Mouse (Mus musculus): Measurements from ENCODE around the gene Ttpal. TPM values are rescaled to one million over a fixed set of nuclear protein-coding genes. Genes with fewer than 3 reads are reported as not detected.
A peak's percentile ranks its signal among the peaks of the same experiment; 100 is the strongest.

The Ttpal gene
- 26.1 and 29.2 TPM in 2 replicates for polyA plus RNA-seq (2014; fragmentation: Nextera tagmentation; extraction: Ambion mirVana)

- Histone ChIP-seq H3K4me1 (replicated peaks; ENCODE audit: control insufficient read depth, insufficient read depth, low read length) (peaks cover 16% of the 10 kb centered on the region), H3K9ac (ENCODE audit: low read depth, low read length) (peak within 1 kb of the TSS; percentile 73), H3K9me3 (ENCODE audit: control insufficient read depth, low read length) (no peaks in the 10 kb centered on the region), H3K27me3 (replicated peaks; ENCODE audit: control insufficient read depth, insufficient read depth, low read length) (no peaks in the 10 kb centered on the region), H3K36me3 (ENCODE audit: control insufficient read depth, insufficient read depth, low read length) (no peaks in the 10 kb centered on the region; the same call in 1 of the 2 replicates), H3K4me3 (ENCODE audit: low read depth, low read length) (peak within 1 kb of the TSS; percentile 68), H3K27ac (ENCODE audit: low read depth, low read length) (peak within 1 kb of the TSS; percentile 39; the same call in 1 of the 2 replicates), H3K4me2 (peak within 1 kb of the TSS; percentile 80)
- ATAC-seq (replicated peaks; ENCODE audit: low FRiP score) (peak; percentile 91), DNase-seq (ENCODE audit: low spot score) (peak; percentile 88)
- 1% methylated on average over 57 of the region's 57 CpGs for WGBS
These were observed at the start of gene Ttpal for GRCm38 (mm10) chr2:163602101-163602971. Gene Ttpal, plus strand, starts transcription at chr2:163602314.

GRCm38 (mm10) chr2:163552518-163552929 lies 49.6 kb upstream of the Ttpal start:
- no peak for DNase-seq (ENCODE audit: low spot score)
- peak; percentile 58 for ATAC-seq (replicated peaks; ENCODE audit: low FRiP score)
- Histone ChIP-seq H3K27me3 (replicated peaks; ENCODE audit: control insufficient read depth, insufficient read depth, low read length) (no peaks in the 10 kb centered on the region; the same call in 1 of the 2 replicates), H3K36me3 (ENCODE audit: control insufficient read depth, insufficient read depth, low read length) (no peaks in the 10 kb centered on the region), H3K4me3 (ENCODE audit: low read depth, low read length) (no peak overlapping the region), H3K27ac (ENCODE audit: low read depth, low read length) (peak overlapping the region; percentile 32; the same call in 1 of the 2 replicates), H3K9ac (ENCODE audit: low read depth, low read length) (no peak overlapping the region), H3K9me3 (ENCODE audit: control insufficient read depth, low read length) (no peaks in the 10 kb centered on the region), H3K4me1 (replicated peaks; ENCODE audit: control insufficient read depth, insufficient read depth, low read length) (peaks cover 15% of the 10 kb centered on the region), H3K4me2 (peak overlapping the region; percentile 14)
- WGBS, result 44% methylated on average over 8 of the region's 8 CpGs

- no peak overlapping the region for H3K4me2 ChIP-seq
- no peak overlapping the region for H3K9ac ChIP-seq (ENCODE audit: low read depth, low read length)
- peak overlapping the region; percentile 48; the same call in 1 of the 2 replicates for H3K27ac ChIP-seq (ENCODE audit: low read depth, low read length)
- WGBS, result 54% methylated on average over 4 of the region's 4 CpGs
- H3K4me1 ChIP-seq (replicated peaks; ENCODE audit: control insufficient read depth, insufficient read depth, low read length), result peaks cover 18% of the 10 kb centered on the region
- DNase-seq (ENCODE audit: low spot score), result no peak
- no peaks in the 10 kb centered on the region; the same call in 1 of the 2 replicates for H3K27me3 ChIP-seq (replicated peaks; ENCODE audit: control insufficient read depth, insufficient read depth, low read length)
- ATAC-seq (replicated peaks; ENCODE audit: low FRiP score), result no peak
- no peaks in the 10 kb centered on the region for H3K36me3 ChIP-seq (ENCODE audit: control insufficient read depth, insufficient read depth, low read length)
- H3K9me3 ChIP-seq (ENCODE audit: control insufficient read depth, low read length), result no peaks in the 10 kb centered on the region
- H3K4me3 ChIP-seq (ENCODE audit: low read depth, low read length), result no peak overlapping the region
These were observed 47.6 kb upstream of the Ttpal start for GRCm38 (mm10) chr2:163554425-163554982.

GRCm38 (mm10) chr2:163554996-163555395 lies 47.1 kb upstream of the Ttpal start:
- no peaks in the 10 kb centered on the region for H3K9me3 ChIP-seq (ENCODE audit: control insufficient read depth, low read length)
- no peak overlapping the region for H3K4me3 ChIP-seq (ENCODE audit: low read depth, low read length)
- no peak for ATAC-seq (replicated peaks; ENCODE audit: low FRiP score)
- H3K4me2 ChIP-seq, result no peak overlapping the region; the same call in 1 of the 2 replicates
- H3K36me3 ChIP-seq (ENCODE audit: control insufficient read depth, insufficient read depth, low read length), result no peaks in the 10 kb centered on the region
- H3K9ac ChIP-seq (ENCODE audit: low read depth, low read length), result no peak overlapping the region
- no peak for DNase-seq (ENCODE audit: low spot score)
- peak overlapping the region; percentile 48 for H3K27ac ChIP-seq (ENCODE audit: low read depth, low read length)
- peaks cover 18% of the 10 kb centered on the region for H3K4me1 ChIP-seq (replicated peaks; ENCODE audit: control insufficient read depth, insufficient read depth, low read length)
- WGBS, result 70% methylated on average over 6 of the region's 6 CpGs
- H3K27me3 ChIP-seq (replicated peaks; ENCODE audit: control insufficient read depth, insufficient read depth, low read length), result no peaks in the 10 kb centered on the region; the same call in 1 of the 2 replicates

GRCm38 (mm10) chr2:163555417-163555816 lies 46.7 kb upstream of the Ttpal start:
- ATAC-seq (replicated peaks; ENCODE audit: low FRiP score), result peak; percentile 58; the same call in 1 of the 2 replicates
- H3K4me2 ChIP-seq, result no peak overlapping the region; the same call in 1 of the 2 replicates
- no peak for DNase-seq (ENCODE audit: low spot score)
- H3K4me1 ChIP-seq (replicated peaks; ENCODE audit: control insufficient read depth, insufficient read depth, low read length), result peaks cover 18% of the 10 kb centered on the region
- no peak overlapping the region for H3K4me3 ChIP-seq (ENCODE audit: low read depth, low read length)
- H3K9me3 ChIP-seq (ENCODE audit: control insufficient read depth, low read length), result no peaks in the 10 kb centered on the region
- H3K27me3 ChIP-seq (replicated peaks; ENCODE audit: control insufficient read depth, insufficient read depth, low read length), result no peaks in the 10 kb centered on the region; the same call in 1 of the 2 replicates
- no peaks in the 10 kb centered on the region for H3K36me3 ChIP-seq (ENCODE audit: control insufficient read depth, insufficient read depth, low read length)
- H3K9ac ChIP-seq (ENCODE audit: low read depth, low read length), result no peak overlapping the region
- peak overlapping the region; percentile 48; the same call in 1 of the 2 replicates for H3K27ac ChIP-seq (ENCODE audit: low read depth, low read length)
- WGBS, result 48% methylated on average over 13 of the region's 13 CpGs

GRCm38 (mm10) chr2:163558548-163558947 lies 43.6 kb upstream of the Ttpal start:
- Histone ChIP-seq H3K4me3 (ENCODE audit: low read depth, low read length) (no peak overlapping the region), H3K36me3 (ENCODE audit: control insufficient read depth, insufficient read depth, low read length) (no peaks in the 10 kb centered on the region), H3K9ac (ENCODE audit: low read depth, low read length) (no peak overlapping the region; the same call in 1 of the 2 replicates), H3K27me3 (replicated peaks; ENCODE audit: control insufficient read depth, insufficient read depth, low read length) (no peaks in the 10 kb centered on the region; the same call in 1 of the 2 replicates), H3K9me3 (ENCODE audit: control insufficient read depth, low read length) (no peaks in the 10 kb centered on the region), H3K27ac (ENCODE audit: low read depth, low read length) (no peak overlapping the region), H3K4me2 (no peak overlapping the region), H3K4me1 (replicated peaks; ENCODE audit: control insufficient read depth, insufficient read depth, low read length) (peaks cover 6% of the 10 kb centered on the region)
- WGBS, result 47% methylated on average over 1 of the region's 1 CpGs
- DNase-seq (ENCODE audit: low spot score), result no peak
- ATAC-seq (replicated peaks; ENCODE audit: low FRiP score), result no peak

- no peak overlapping the region for H3K9ac ChIP-seq (ENCODE audit: low read depth, low read length)
- no peaks in the 10 kb centered on the region; the same call in 1 of the 2 replicates for H3K27me3 ChIP-seq (replicated peaks; ENCODE audit: control insufficient read depth, insufficient read depth, low read length)
- peaks cover 6% of the 10 kb centered on the region for H3K4me1 ChIP-seq (replicated peaks; ENCODE audit: control insufficient read depth, insufficient read depth, low read length)
- WGBS, result 60% methylated on average over 5 of the region's 5 CpGs
- H3K36me3 ChIP-seq (ENCODE audit: control insufficient read depth, insufficient read depth, low read length), result no peaks in the 10 kb centered on the region
- DNase-seq (ENCODE audit: low spot score) (no peak), ATAC-seq (replicated peaks; ENCODE audit: low FRiP score) (no peak)
- no peak overlapping the region for H3K4me2 ChIP-seq
- H3K27ac ChIP-seq (ENCODE audit: low read depth, low read length), result no peak overlapping the region
- no peak overlapping the region for H3K4me3 ChIP-seq (ENCODE audit: low read depth, low read length)
- no peaks in the 10 kb centered on the region for H3K9me3 ChIP-seq (ENCODE audit: control insufficient read depth, low read length)
These were observed 42.9 kb upstream of the Ttpal start for GRCm38 (mm10) chr2:163559236-163559635.

- no peaks in the 10 kb centered on the region for H3K36me3 ChIP-seq (ENCODE audit: control insufficient read depth, insufficient read depth, low read length)
- DNase-seq (ENCODE audit: low spot score), result no peak
- no peak for ATAC-seq (replicated peaks; ENCODE audit: low FRiP score)
- H3K9ac ChIP-seq (ENCODE audit: low read depth, low read length), result no peak overlapping the region
- no peaks in the 10 kb centered on the region for H3K9me3 ChIP-seq (ENCODE audit: control insufficient read depth, low read length)
- H3K27me3 ChIP-seq (replicated peaks; ENCODE audit: control insufficient read depth, insufficient read depth, low read length), result no peaks in the 10 kb centered on the region; the same call in 1 of the 2 replicates
- no peak overlapping the region for H3K27ac ChIP-seq (ENCODE audit: low read depth, low read length)
- 69% methylated on average over 3 of the region's 3 CpGs for WGBS
- no peak overlapping the region for H3K4me3 ChIP-seq (ENCODE audit: low read depth, low read length)
- peaks cover 6% of the 10 kb centered on the region for H3K4me1 ChIP-seq (replicated peaks; ENCODE audit: control insufficient read depth, insufficient read depth, low read length)
- H3K4me2 ChIP-seq, result no peak overlapping the region
These were observed 41.9 kb upstream of the Ttpal start for GRCm38 (mm10) chr2:163560247-163560646.
